Mouse (Mus musculus) neural tube, embryonic 15.5 days (tissue): ENCODE results near the gene Crb1. TPM values are rescaled to one million over a fixed set of nuclear protein-coding genes. Genes with fewer than 3 reads are reported as not detected.

Experiments used
- ATAC-seq: fragments of 200-750 bp; cut with Nextera tagmentation; 2 replicates; pipeline ENCODE4 v1.8.0; 2017; ENCODE audit warnings: mild to moderate bottlenecking, moderate TSS enrichment, moderate library complexity; ENCODE audit not compliant: low FRiP score
- H3K27ac ChIP-seq: fragments of 300-500 bp; sonication (generic); replicated peaks from 2 replicates; pipeline ENCODE4 v1.5.1; 2015; ENCODE audit warnings: mild to moderate bottlenecking, inconsistent platforms
- H3K27me3 ChIP-seq: fragments of 300-500 bp; sonication (generic); replicated peaks from 2 replicates; pipeline ENCODE4 v1.6.1; 2015; ENCODE audit warnings: inconsistent platforms
- H3K36me3 ChIP-seq: fragments of 300-500 bp; sonication (generic); 2 replicates; pipeline ENCODE4 v1.6.1; 2015; ENCODE audit warnings: inconsistent platforms
- H3K4me1 ChIP-seq: fragments of 300-500 bp; sonication (generic); 2 replicates; pipeline ENCODE4 v1.6.1; 2015; ENCODE audit warnings: inconsistent platforms
- H3K4me2 ChIP-seq: fragments of 300-500 bp; sonication (generic); 2 replicates; pipeline ENCODE4 v1.6.1; 2015; ENCODE audit warnings: inconsistent platforms, mild to moderate bottlenecking, moderate library complexity
- H3K4me3 ChIP-seq: fragments of 300-500 bp; sonication (generic); replicated peaks from 2 replicates; pipeline ENCODE4 v1.5.1; 2015; ENCODE audit warnings: mild to moderate bottlenecking, inconsistent platforms
- H3K9ac ChIP-seq: fragments of 300-500 bp; sonication (generic); replicated peaks from 2 replicates; pipeline ENCODE4 v1.6.1; 2015; ENCODE audit warnings: mild to moderate bottlenecking, inconsistent platforms
- H3K9me3 ChIP-seq: fragments of 300-500 bp; sonication (generic); replicated peaks from 2 replicates; pipeline ENCODE4 v1.6.1; 2016; ENCODE audit warnings: inconsistent platforms
- WGBS: fragments of 180-500 bp; shearing (Covaris S2); methylation state at CpG from one replicate; pipeline ENCODE4 v1.1.7; 2015; ENCODE audit warnings: mixed read lengths; 5-methylcytosine and 5-hydroxymethylcytosine counted together
- polyA plus RNA-seq: library from polyadenylated mRNA; unstranded; fragments of >200 nt; fragmentation: Nextera tagmentation; extraction: Ambion mirVana; gene quantifications from 2 replicates; pipeline ENCODE4 v1.2.1, GENCODE M21; 2015

Gene Crb1
- polyA plus RNA-seq, 1 experiment from 2014 or later = 0.95 TPM

DNA sequence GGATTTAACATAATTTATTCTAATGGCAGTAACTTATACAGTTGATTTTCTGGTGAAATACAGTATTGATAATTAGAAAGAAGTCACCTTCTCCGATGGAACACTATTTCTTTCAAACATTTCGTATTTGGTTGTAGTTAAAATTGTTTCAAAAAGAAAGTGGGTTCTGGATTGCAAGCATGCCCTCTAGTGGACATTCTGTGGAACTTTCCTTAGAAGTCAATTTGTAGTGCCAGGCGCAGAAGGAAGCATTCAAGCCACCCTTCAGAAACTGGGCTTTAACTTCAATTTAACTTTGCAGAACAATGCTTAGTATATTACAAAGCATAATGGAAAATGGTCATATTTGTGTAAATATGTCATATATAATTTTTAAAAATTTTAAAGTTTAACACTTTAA is 220.5 kb downstream of the Crb1 start:
- no peaks in the 10 kb centered on the region for H3K36me3 ChIP-seq
- no peak for ATAC-seq
- no peak overlapping the region for H3K9ac ChIP-seq
- 20% methylated on average over 3 of the region's 3 CpGs for WGBS
- H3K4me3 ChIP-seq = no peak overlapping the region
- no peaks in the 10 kb centered on the region for H3K27me3 ChIP-seq
- no peak overlapping the region for H3K4me2 ChIP-seq
- no peaks in the 10 kb centered on the region for H3K9me3 ChIP-seq
- H3K27ac ChIP-seq = no peak overlapping the region
- H3K4me1 ChIP-seq = no peaks in the 10 kb centered on the region

DNA sequence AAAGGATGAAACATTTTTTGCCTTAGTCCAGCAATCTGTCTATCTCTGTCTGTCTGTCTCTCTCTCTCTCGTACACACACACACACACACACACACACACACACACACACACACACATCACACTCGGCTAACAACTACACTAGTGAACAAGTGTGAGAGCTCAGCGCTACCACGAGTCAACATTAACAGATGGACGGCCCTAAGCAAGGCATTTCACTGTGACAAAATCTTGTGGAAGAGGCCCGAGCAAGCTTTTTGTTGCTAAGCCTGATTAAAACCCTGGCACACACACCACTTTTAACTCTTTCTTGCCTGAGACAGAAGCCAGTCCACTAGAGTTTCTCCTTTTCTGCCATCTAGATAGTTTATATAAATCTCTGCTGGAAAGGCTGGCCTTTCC is 223.4 kb downstream of the Crb1 start:
- H3K36me3 ChIP-seq = no peaks in the 10 kb centered on the region
- H3K9me3 ChIP-seq = no peaks in the 10 kb centered on the region
- no peak overlapping the region for H3K4me2 ChIP-seq
- H3K4me1 ChIP-seq = no peaks in the 10 kb centered on the region
- no peak overlapping the region for H3K4me3 ChIP-seq
- WGBS = 27% methylated on average over 6 of the region's 6 CpGs
- H3K27ac ChIP-seq = no peak overlapping the region
- no peaks in the 10 kb centered on the region for H3K27me3 ChIP-seq
- H3K9ac ChIP-seq = no peak overlapping the region
- ATAC-seq = no peak

DNA sequence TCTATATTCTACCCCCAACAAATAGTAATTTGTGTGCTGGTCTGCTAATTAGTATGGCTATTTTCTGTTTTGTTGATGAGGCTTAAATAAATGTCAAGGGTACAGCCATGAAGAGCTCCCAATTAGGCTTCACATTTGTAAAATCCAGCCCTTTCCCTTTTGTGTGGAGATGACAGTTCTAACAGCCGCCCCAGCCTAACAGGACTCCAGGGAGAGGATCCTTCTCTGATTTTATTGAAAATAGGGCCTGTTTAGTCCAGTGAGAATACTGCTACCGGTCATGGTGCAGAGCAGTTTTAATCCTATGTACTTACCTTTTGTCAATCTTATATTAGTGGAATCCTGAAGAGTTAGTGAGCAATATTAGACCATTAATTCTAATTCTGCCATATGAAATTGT is 223.9 kb downstream of the Crb1 start:
- no peaks in the 10 kb centered on the region for H3K36me3 ChIP-seq
- 28% methylated on average over 2 of the region's 2 CpGs for WGBS
- no peak for ATAC-seq
- H3K27ac ChIP-seq = no peak overlapping the region
- no peak overlapping the region for H3K4me3 ChIP-seq
- no peaks in the 10 kb centered on the region for H3K4me1 ChIP-seq
- no peak overlapping the region for H3K9ac ChIP-seq
- no peak overlapping the region for H3K4me2 ChIP-seq
- no peaks in the 10 kb centered on the region for H3K9me3 ChIP-seq
- no peaks in the 10 kb centered on the region for H3K27me3 ChIP-seq

Other genes with a start within 250 kb of the Crb1 start
- 10.5 and 10.9 TPM in 2 replicates for gene Zbtb41, start 45.2 kb upstream of the Crb1 start, polyA plus RNA-seq
- 1.5 and 4.3 TPM in 2 replicates for gene Aspm, start 77.7 kb upstream of the Crb1 start, polyA plus RNA-seq
- gene F13b, start 124.6 kb upstream of the Crb1 start, polyA plus RNA-seq = not detected in 2 replicates
- not detected in 2 replicates for gene Cfhr1, start 183.2 kb upstream of the Crb1 start, polyA plus RNA-seq